Mouse (Mus musculus): Measurements from ENCODE around the gene Rab30.

- TF ChIP-seq POLR2A (IDR thresholded peaks at IDR 0.05; ENCODE audit: low read depth, low read length), result no peak
- no peak for TF ChIP-seq CTCF (IDR thresholded peaks at IDR 0.05; ENCODE audit: borderline replicate concordance, insufficient read depth, low read length)
Observed at GRCm38 (mm10) chr7:92799665-92800595, 58.5 kb downstream of the Rab30 start.
